ENCODE assay signal across 22 mouse cellular contexts in genomic region chr19:8706132-8706667, GRCm38 (mm10). TPM values are rescaled to one million over a fixed set of nuclear protein-coding genes. Genes with fewer than 3 reads are reported as not detected.
A peak's percentile ranks its signal among the peaks of the same experiment; 100 is the strongest.
DNase-seq lines count a peak whose midpoint lies in the region; ATAC-seq and TF ChIP-seq lines count a peak whose summit lies in the region.
"Had no signal": no experiment of that assay in that cellular context is flagged by ENCODE, and none has a peak within 500 bp of the region (broad histone marks: within the 10 kb centered on the region; RNA-seq: fewer than 3 reads in every experiment).

No protein-coding gene starts in this region.

- WGBS in lung, embryonic 14.5 days, result 76% methylated on average over 7 of the region's 7 CpGs
- 68% methylated on average over 7 of the region's 7 CpGs for WGBS in stomach, embryonic 16.5 days
- 87% methylated on average over 7 of the region's 7 CpGs for WGBS in kidney, embryonic 15.5 days

- no peak overlapping the region for H3K27ac ChIP-seq in lung, embryonic 14.5 days (ENCODE audit: low read depth)
- no peak overlapping the region for H3K27ac ChIP-seq in CH12.LX (ENCODE audit: insufficient read depth, low read depth)
- no peak overlapping the region; the same call in 1 of the 2 replicates for H3K27ac ChIP-seq in embryonic fibroblast, embryonic 13.5 days (ENCODE audit: insufficient read depth, low read length)
- peak overlapping the region; percentile 32; the same call in 1 of the 2 replicates for H3K27ac ChIP-seq in stomach, embryonic 16.5 days (ENCODE audit: low read length)
- H3K27ac ChIP-seq in kidney, embryonic 15.5 days, result no peak overlapping the region
- H3K27ac ChIP-seq: forebrain, embryonic 12.5 days; hindbrain, embryonic 10.5 days; hindbrain, postnatal 0 days; layer of hippocampus, adult 2 months; limb, embryonic 15.5 days had no signal

- H3K4me2 ChIP-seq in lung, embryonic 14.5 days, result no peak overlapping the region
- no peak overlapping the region for H3K4me2 ChIP-seq in CH12.LX (ENCODE audit: insufficient read depth, low read depth, poor library complexity, severe bottlenecking)
- H3K4me2 ChIP-seq in stomach, embryonic 16.5 days (ENCODE audit: low read depth, low read length), result no peak overlapping the region
- no peak overlapping the region for H3K4me2 ChIP-seq in kidney, embryonic 15.5 days
- H3K4me2 ChIP-seq: forebrain, embryonic 12.5 days; limb, embryonic 15.5 days had no signal

- ATAC-seq in lung, embryonic 14.5 days (ENCODE audit: insufficient read depth), result peak; percentile 29; the same call in 1 of the 2 replicates
- ATAC-seq in stomach, embryonic 16.5 days (ENCODE audit: insufficient read depth, low FRiP score), result no peak
- no peak for ATAC-seq in kidney, embryonic 15.5 days (replicated peaks; ENCODE audit: low FRiP score)
- ATAC-seq: hindbrain, postnatal 0 days; lung, postnatal 0 days had no signal

- no peak overlapping the region for H3K4me3 ChIP-seq in lung, embryonic 14.5 days (ENCODE audit: low read depth, low read length)
- no peak overlapping the region for H3K4me3 ChIP-seq in CH12.LX (replicated peaks in 1 of 3; ENCODE audit: low read depth in 2 of 3, low read length in 2 of 3, poor library complexity in 1 of 3)
- H3K4me3 ChIP-seq in embryonic fibroblast, embryonic 13.5 days (ENCODE audit: insufficient read depth, low read length), result no peak overlapping the region
- H3K4me3 ChIP-seq in stomach, embryonic 16.5 days (replicated peaks; ENCODE audit: low read length), result no peak overlapping the region
- H3K4me3 ChIP-seq in kidney, embryonic 15.5 days (replicated peaks), result no peak overlapping the region
- H3K4me3 ChIP-seq: forebrain, embryonic 12.5 days; hindbrain, embryonic 10.5 days; layer of hippocampus, adult 2 months; limb, embryonic 15.5 days had no signal

- no peaks in the 10 kb centered on the region for H3K9me3 ChIP-seq in lung, embryonic 14.5 days (ENCODE audit: low read depth, low read length)
- H3K9me3 ChIP-seq in CH12.LX (replicated peaks; ENCODE audit: low read length), result no peaks in the 10 kb centered on the region
- no peaks in the 10 kb centered on the region for H3K9me3 ChIP-seq in stomach, embryonic 16.5 days (replicated peaks; ENCODE audit: control insufficient read depth, low read length)
- H3K9me3 ChIP-seq in kidney, embryonic 15.5 days (replicated peaks), result no peaks in the 10 kb centered on the region
- H3K9me3 ChIP-seq: forebrain, embryonic 12.5 days; hindbrain, embryonic 10.5 days; limb, embryonic 15.5 days had no signal

- H3K36me3 ChIP-seq in lung, embryonic 14.5 days (ENCODE audit: insufficient read depth), result peaks cover 50% of the 10 kb centered on the region
- H3K36me3 ChIP-seq in CH12.LX (replicated peaks in 1 of 2; ENCODE audit: control insufficient read depth in 1 of 2, insufficient read depth in 1 of 2, low read length in 1 of 2), result peaks cover 46 to 56% of the 10 kb centered on the region in 2 experiments
- peaks cover 23% of the 10 kb centered on the region; the same call in 1 of the 2 replicates for H3K36me3 ChIP-seq in stomach, embryonic 16.5 days (ENCODE audit: control insufficient read depth, insufficient read depth, low read length)
- peaks cover 52% of the 10 kb centered on the region for H3K36me3 ChIP-seq in kidney, embryonic 15.5 days

- H3K9ac ChIP-seq in lung, embryonic 14.5 days, result no peak overlapping the region
- no peak overlapping the region for H3K9ac ChIP-seq in CH12.LX (ENCODE audit: insufficient read depth, low read depth)
- H3K9ac ChIP-seq in stomach, embryonic 16.5 days (ENCODE audit: low read length), result no peak overlapping the region
- H3K9ac ChIP-seq in kidney, embryonic 15.5 days, result no peak overlapping the region
- H3K9ac ChIP-seq: forebrain, embryonic 12.5 days; limb, embryonic 15.5 days had no signal

- no peak for DNase-seq in lung, embryonic 14.5 days
- DNase-seq in lung, postnatal 4 days, result no peak
- DNase-seq in CH12.LX (ENCODE audit: extremely low read depth), result no peak
- DNase-seq in embryo, embryonic 11 days, result no peak
- DNase-seq: cerebellum, adult 2 months; cerebellum, postnatal 36 days; gastrocnemius, postnatal 14 days; kidney, adult 2 months; kidney, postnatal 14 days; right cerebral cortex, adult 18-20 months; thymus, adult 18-20 months had no signal

- peaks cover 18% of the 10 kb centered on the region for H3K79me2 ChIP-seq in CH12.LX (replicated peaks; ENCODE audit: control insufficient read depth, extremely low read depth, insufficient read depth, poor library complexity, severe bottlenecking)

- TF ChIP-seq POLR2A in CH12.LX (IDR thresholded peaks at IDR 0.05; ENCODE audit: low read depth, low read length), result no peak
- 0 out of 2 replicates have a peak, but pooled peaks have one; percentile 24 for TF ChIP-seq POLR2A in embryonic fibroblast, embryonic 13.5 days (IDR thresholded peaks at IDR 0.05; ENCODE audit: low read depth, low read length)

- TF ChIP-seq CTCF in lung, embryonic 14.5 days (IDR thresholded peaks at IDR 0.05; ENCODE audit: low read depth), result no peak
- no peak for TF ChIP-seq CTCF in CH12.LX (conservative IDR thresholded peaks at IDR 0.05 in 1 of 2, IDR thresholded peaks at IDR 0.05 in 1 of 2; ENCODE audit: low read depth in 2 of 2, low read length in 2 of 2)
- TF ChIP-seq CTCF in embryonic fibroblast, embryonic 13.5 days (IDR thresholded peaks at IDR 0.05; ENCODE audit: borderline replicate concordance, insufficient read depth, low read length), result no peak

- dilution Hi-C loops in CH12.LX (cut with MboI; ENCODE audit: extremely low pct_ligation_motif_present, extremely low pct_unique_long_range_greater_than_20kb, low sequenced_read_pairs), result no loop called here

- no peak for TF ChIP-seq EP300 in CH12.LX (IDR thresholded peaks at IDR 0.05; ENCODE audit: low read length)

- in situ Hi-C loops in CH12.LX (cut with MboI; ENCODE audit: low pct_ligation_motif_present, low pct_unique_long_range_greater_than_20kb, low sequenced_read_pairs), result no loop called here

- no peak for TF ChIP-seq RAD21 in CH12.LX (IDR thresholded peaks at IDR 0.05; ENCODE audit: low read depth, low read length)

- H3K4me1 ChIP-seq in lung, embryonic 14.5 days (ENCODE audit: insufficient read depth), result no peaks in the 10 kb centered on the region; the same call in 1 of the 2 replicates
- H3K4me1 ChIP-seq in CH12.LX (ENCODE audit: control insufficient read depth in 1 of 2, insufficient read depth in 2 of 2), result peaks cover 0 to 28% of the 10 kb centered on the region in 2 experiments; a peak in 2 of 4 replicates
- H3K4me1 ChIP-seq in embryonic fibroblast, embryonic 13.5 days (ENCODE audit: control insufficient read depth, insufficient read depth, low read length), result peaks cover 7% of the 10 kb centered on the region; the same call in 1 of the 2 replicates
- peaks cover 10% of the 10 kb centered on the region for H3K4me1 ChIP-seq in stomach, embryonic 16.5 days (ENCODE audit: control insufficient read depth, insufficient read depth, low read length)
- peaks cover 19% of the 10 kb centered on the region; the same call in 1 of the 2 replicates for H3K4me1 ChIP-seq in kidney, embryonic 15.5 days

- H3K27me3 ChIP-seq in lung, embryonic 14.5 days (ENCODE audit: insufficient read depth, low read length), result no peaks in the 10 kb centered on the region
- H3K27me3 ChIP-seq in CH12.LX (replicated peaks), result no peaks in the 10 kb centered on the region
- H3K27me3 ChIP-seq in stomach, embryonic 16.5 days (ENCODE audit: control insufficient read depth, insufficient read depth, low read length), result no peaks in the 10 kb centered on the region
- no peaks in the 10 kb centered on the region for H3K27me3 ChIP-seq in kidney, embryonic 15.5 days
- H3K27me3 ChIP-seq: forebrain, embryonic 12.5 days; limb, embryonic 15.5 days had no signal

RNA-seq across cellular contexts. Expression of gene Slc3a2, which starts 17.0 kb away (rescaled TPM):
- 85.0 and 89.1 TPM in 2 replicates for polyA plus RNA-seq in lung, embryonic 14.5 days (2014; fragmentation: Nextera tagmentation; extraction: Ambion mirVana)
- 177 and 269 TPM in 2 replicates for total RNA-seq in CH12.LX (2012; rRNA removed)
- 251 and 284 TPM in 2 replicates for total RNA-seq in CH12.LX (2014; rRNA removed)
- 432 and 478 TPM in 2 replicates for polyA plus RNA-seq in CH12.LX (2012; ENCODE audit: insufficient read length, low read depth)
- 203 and 309 TPM in 2 replicates for polyA plus RNA-seq in embryonic fibroblast, embryonic 13.5 days (2011; ENCODE audit: insufficient read length, low read depth, missing spikeins)
- polyA plus RNA-seq in stomach, embryonic 16.5 days (2015; fragmentation: Nextera tagmentation; extraction: Ambion mirVana), result 111 and 116 TPM in 2 replicates
- polyA plus RNA-seq in kidney, embryonic 15.5 days (2015; fragmentation: Nextera tagmentation; extraction: Ambion mirVana), result 115 and 123 TPM in 2 replicates

RNA-seq across cellular contexts. Expression of gene Wdr74, which starts 29.4 kb away (rescaled TPM):
- polyA plus RNA-seq in lung, embryonic 14.5 days (2014; fragmentation: Nextera tagmentation; extraction: Ambion mirVana), result 83.4 and 88.0 TPM in 2 replicates
- 133 and 179 TPM in 2 replicates for total RNA-seq in CH12.LX (2012; rRNA removed)
- total RNA-seq in CH12.LX (2014; rRNA removed), result 182 and 203 TPM in 2 replicates
- polyA plus RNA-seq in CH12.LX (2012; ENCODE audit: insufficient read length, low read depth), result 208 and 235 TPM in 2 replicates
- 46.5 and 52.3 TPM in 2 replicates for polyA plus RNA-seq in embryonic fibroblast, embryonic 13.5 days (2011; ENCODE audit: insufficient read length, low read depth, missing spikeins)
- polyA plus RNA-seq in stomach, embryonic 16.5 days (2015; fragmentation: Nextera tagmentation; extraction: Ambion mirVana), result 83.0 and 83.5 TPM in 2 replicates
- 90.1 and 94.2 TPM in 2 replicates for polyA plus RNA-seq in kidney, embryonic 15.5 days (2015; fragmentation: Nextera tagmentation; extraction: Ambion mirVana)

RNA-seq across cellular contexts. Expression of gene 1700092M07Rik, which starts 34.3 kb away (rescaled TPM):
- polyA plus RNA-seq in lung, embryonic 14.5 days (2014; fragmentation: Nextera tagmentation; extraction: Ambion mirVana), result 1.2 and 2.3 TPM in 2 replicates
- total RNA-seq in CH12.LX (2012; rRNA removed) (3.8 and 4.8 TPM in 2 replicates), CH12.LX (2014; rRNA removed) (1.0 and 2.4 TPM in 2 replicates)
- polyA plus RNA-seq in CH12.LX (2012; ENCODE audit: insufficient read length, low read depth), result 3.1 and 4.3 TPM in 2 replicates
- not detected in 2 replicates for polyA plus RNA-seq in embryonic fibroblast, embryonic 13.5 days (2011; ENCODE audit: insufficient read length, low read depth, missing spikeins)
- 1.1 and 2.1 TPM in 2 replicates for polyA plus RNA-seq in stomach, embryonic 16.5 days (2015; fragmentation: Nextera tagmentation; extraction: Ambion mirVana)
- polyA plus RNA-seq in kidney, embryonic 15.5 days (2015; fragmentation: Nextera tagmentation; extraction: Ambion mirVana), result 2.0 and 2.6 TPM in 2 replicates
- total RNA-seq: gastrocnemius, postnatal 14 days; hindbrain, postnatal 0 days; midbrain, postnatal 0 days had no signal

RNA-seq across cellular contexts. Expression of gene Stx5a, which starts 35.0 kb away (rescaled TPM):
- polyA plus RNA-seq in lung, embryonic 14.5 days (2014; fragmentation: Nextera tagmentation; extraction: Ambion mirVana), result 122 and 126 TPM in 2 replicates
- 47.5 and 48.1 TPM in 2 replicates for total RNA-seq in CH12.LX (2012; rRNA removed)
- 49.1 and 49.7 TPM in 2 replicates for total RNA-seq in CH12.LX (2014; rRNA removed)
- 35.2 and 39.3 TPM in 2 replicates for polyA plus RNA-seq in CH12.LX (2012; ENCODE audit: insufficient read length, low read depth)
- polyA plus RNA-seq in embryonic fibroblast, embryonic 13.5 days (2011; ENCODE audit: insufficient read length, low read depth, missing spikeins), result 97.6 and 114 TPM in 2 replicates
- 146 and 148 TPM in 2 replicates for polyA plus RNA-seq in stomach, embryonic 16.5 days (2015; fragmentation: Nextera tagmentation; extraction: Ambion mirVana)
- polyA plus RNA-seq in kidney, embryonic 15.5 days (2015; fragmentation: Nextera tagmentation; extraction: Ambion mirVana), result 132 and 145 TPM in 2 replicates

RNA-seq across cellular contexts. Expression of gene Chrm1, which starts 42.6 kb away (rescaled TPM):
- 0.05 and 0.08 TPM in 2 replicates for polyA plus RNA-seq in lung, embryonic 14.5 days (2014; fragmentation: Nextera tagmentation; extraction: Ambion mirVana)
- total RNA-seq in CH12.LX (2012; rRNA removed), result not detected in 2 replicates
- not detected in 2 replicates for total RNA-seq in CH12.LX (2014; rRNA removed)
- polyA plus RNA-seq in CH12.LX (2012; ENCODE audit: insufficient read length, low read depth), result 0.14 TPM in 1 of 2 replicates, not detected in the other
- polyA plus RNA-seq in embryonic fibroblast, embryonic 13.5 days (2011; ENCODE audit: insufficient read length, low read depth, missing spikeins), result not detected in 2 replicates
- polyA plus RNA-seq in stomach, embryonic 16.5 days (2015; fragmentation: Nextera tagmentation; extraction: Ambion mirVana), result 1.3 and 1.9 TPM in 2 replicates
- 0.06 and 0.14 TPM in 2 replicates for polyA plus RNA-seq in kidney, embryonic 15.5 days (2015; fragmentation: Nextera tagmentation; extraction: Ambion mirVana)
- polyA plus RNA-seq: heart, postnatal 0 days had no signal
